Mouse (Mus musculus) adrenal gland, adult 2 months (tissue): Measurements from ENCODE around the gene Mrpl12. TPM values are rescaled to one million over a fixed set of nuclear protein-coding genes. Genes with fewer than 3 reads are reported as not detected.

Source experiments
- DNase-seq: peaks from one replicate; pipeline ENCODE4 v3.0.0; 2021
- long read RNA-seq: library from polyadenylated mRNA; stranded (forward); transcript quantifications from one replicate; pipeline ENCODE4 v2.0.0, GENCODE M21; 2021
- polyA plus RNA-seq: library from polyadenylated mRNA; depleted of rRNA; stranded (reverse); fragments of >200 nt; gene quantifications from 2 replicates; pipeline ENCODE4 v1.2.3, GENCODE M21; 2012; rRNA removed
- total RNA-seq, 2 experiments: library from RNA; stranded (reverse); gene quantifications; 2 replicates each; pipeline ENCODE4 v1.2.3; 2021

Gene Mrpl12
- total RNA-seq (100 to 1,000 TPM; 107 to 146 TPM), polyA plus RNA-seq (163 and 185 TPM in 2 replicates)
- long read RNA-seq, transcript Mrpl12-201 (5 exons, 1,316 nt): major isoform, 133 of 138 reads
- long read RNA-seq, partial matches to known transcripts: 0 of 138 reads
- long read RNA-seq, other reads (novel, unspliced or antisense): 3 of 138 reads

GRCm38 (mm10) chr11:120484265-120484981 lies at the start of gene Mrpl12:
Gene Mrpl12 (plus strand): TSS chr11:120484613.
- peak; percentile 94 for DNase-seq

GRCm38 (mm10) chr11:120437152-120437856 lies 47.1 kb upstream of the Mrpl12 start, which contains the start of gene Nploc4:
Gene Nploc4 (minus strand): TSS chr11:120437708.
- DNase-seq: peak; percentile 94

- no peak for DNase-seq
These were observed 46.5 kb upstream of the Mrpl12 start for GRCm38 (mm10) chr11:120437857-120438385.

GRCm38 (mm10) chr11:120442344-120442743 lies 42.1 kb upstream of the Mrpl12 start, which contains the start of gene Tspan10:
Gene Tspan10 (plus strand): TSS chr11:120442644.
- DNase-seq: no peak

GRCm38 (mm10) chr11:120442765-120443280 lies 41.6 kb upstream of the Mrpl12 start:
- DNase-seq: no peak

DNA sequence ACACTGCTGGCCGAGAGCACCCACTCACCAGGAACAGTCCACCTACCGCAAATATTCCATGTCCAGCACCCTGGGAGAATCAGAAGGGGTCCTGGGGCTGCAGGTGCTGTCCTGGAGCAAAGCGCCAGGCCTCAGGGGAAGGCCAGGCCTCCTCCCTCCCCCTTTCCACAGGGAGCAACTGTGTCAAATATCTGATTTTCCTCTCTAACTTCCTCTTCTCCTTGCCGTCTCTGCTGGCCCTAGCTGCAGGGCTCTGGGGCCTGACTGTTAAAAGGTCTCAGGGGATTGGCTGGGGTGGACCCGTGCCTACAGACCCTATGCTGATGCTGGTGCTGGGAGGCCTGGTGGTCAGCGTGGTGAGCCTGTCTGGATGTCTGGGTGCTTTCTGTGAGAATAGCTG lies 40.3 kb upstream of the Mrpl12 start:
- DNase-seq: no peak

- no peak for DNase-seq
These were observed 38.9 kb upstream of the Mrpl12 start for GRCm38 (mm10) chr11:120445475-120445874.

DNA sequence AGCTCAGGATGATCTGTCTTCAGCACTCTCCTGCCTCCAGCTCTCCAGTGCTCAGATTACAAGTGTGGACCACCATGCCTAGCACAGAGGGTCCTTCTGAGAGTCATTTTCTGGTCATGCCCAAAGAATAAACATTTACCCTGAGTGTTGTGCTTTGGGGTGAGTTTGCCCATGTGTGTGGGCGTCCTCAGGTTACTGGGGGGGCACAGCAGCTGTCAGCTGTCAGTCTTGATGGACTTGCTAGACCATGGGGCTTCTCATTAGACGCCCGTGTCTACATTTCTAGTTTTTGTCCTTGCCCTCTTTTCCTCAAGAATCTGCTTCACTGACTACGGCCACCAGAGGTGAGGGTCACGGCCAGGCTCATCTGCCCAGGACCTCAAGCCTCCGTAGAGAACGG lies 37.2 kb upstream of the Mrpl12 start:
- no peak for DNase-seq

GRCm38 (mm10) chr11:120452246-120452645 lies 32.2 kb upstream of the Mrpl12 start:
- DNase-seq: no peak

DNA sequence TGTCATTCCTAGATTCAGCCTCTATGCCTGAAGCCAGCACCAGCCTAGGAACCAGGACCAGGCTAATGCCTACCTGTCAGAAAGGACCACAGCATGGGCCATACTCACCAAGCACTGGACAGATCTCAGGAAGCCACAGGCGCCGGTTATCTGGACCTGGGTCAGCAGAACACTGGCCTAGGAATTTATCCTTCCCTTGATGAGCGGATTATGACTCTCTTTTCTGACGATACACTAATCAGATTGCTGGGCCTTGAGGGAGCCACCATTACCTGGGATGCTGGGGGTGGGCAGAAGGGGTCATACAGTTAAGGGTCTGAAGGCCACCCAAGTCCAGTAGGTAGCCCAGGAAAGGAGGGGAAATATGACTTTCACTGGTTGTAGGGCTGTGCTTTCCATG lies 31.1 kb upstream of the Mrpl12 start, which contains the start of gene Pde6g:
TSS of gene Pde6g (minus strand) at position 195 of the 400 bp plus-strand sequence.
- DNase-seq: no peak

DNA sequence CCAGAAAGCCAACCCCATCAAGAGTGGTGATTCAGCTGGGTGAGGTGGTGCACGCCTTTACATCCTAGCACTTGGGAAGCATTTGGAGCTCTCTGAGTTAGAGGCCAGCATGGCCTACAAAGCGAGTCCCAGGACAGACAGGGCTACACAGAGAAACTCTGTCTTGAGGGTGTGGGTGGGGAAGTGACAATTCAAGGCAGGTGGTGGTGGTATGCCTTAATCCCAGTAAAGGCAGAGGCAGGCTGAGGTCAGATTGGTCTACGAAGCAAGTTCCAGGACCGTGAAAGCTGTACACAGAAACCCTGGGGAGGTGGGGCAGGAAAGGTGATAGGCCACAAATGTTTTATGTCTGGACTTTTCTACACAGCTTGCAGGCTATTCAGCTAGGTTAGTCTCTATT lies 29.4 kb upstream of the Mrpl12 start:
- no peak for DNase-seq

DNA sequence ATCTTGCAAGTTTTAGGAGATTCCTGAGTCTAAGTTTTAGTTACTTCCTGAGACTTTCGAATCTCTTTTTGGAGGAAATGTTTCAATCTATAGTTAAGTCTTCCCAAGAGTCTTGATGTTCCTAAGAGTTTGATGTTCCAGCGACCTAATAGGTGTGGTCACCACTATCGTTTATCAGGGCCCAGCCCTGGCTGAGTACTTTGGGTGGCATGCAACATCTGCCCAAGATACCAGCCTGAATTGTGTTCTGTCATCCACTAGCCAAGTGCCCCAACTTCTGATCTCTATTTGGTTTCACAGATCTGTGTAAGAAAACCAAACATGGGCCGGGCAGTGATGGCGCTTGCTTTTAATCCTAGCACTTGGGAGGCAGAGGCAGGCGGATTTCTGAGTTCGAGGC lies 29.0 kb upstream of the Mrpl12 start:
- no peak for DNase-seq

- no peak for DNase-seq
These were observed 27.0 kb upstream of the Mrpl12 start for GRCm38 (mm10) chr11:120457370-120457769.

- peak; percentile 89 for DNase-seq
These were observed 26.4 kb upstream of the Mrpl12 start, which contains the start of the genes Oxld1 and Ccdc137 for GRCm38 (mm10) chr11:120457772-120458751. Gene Oxld1 (minus strand): TSS chr11:120458068. Gene Ccdc137 (plus strand): TSS chr11:120458115.

GRCm38 (mm10) chr11:120458847-120459597 lies 25.4 kb upstream of the Mrpl12 start:
- no peak for DNase-seq

DNA sequence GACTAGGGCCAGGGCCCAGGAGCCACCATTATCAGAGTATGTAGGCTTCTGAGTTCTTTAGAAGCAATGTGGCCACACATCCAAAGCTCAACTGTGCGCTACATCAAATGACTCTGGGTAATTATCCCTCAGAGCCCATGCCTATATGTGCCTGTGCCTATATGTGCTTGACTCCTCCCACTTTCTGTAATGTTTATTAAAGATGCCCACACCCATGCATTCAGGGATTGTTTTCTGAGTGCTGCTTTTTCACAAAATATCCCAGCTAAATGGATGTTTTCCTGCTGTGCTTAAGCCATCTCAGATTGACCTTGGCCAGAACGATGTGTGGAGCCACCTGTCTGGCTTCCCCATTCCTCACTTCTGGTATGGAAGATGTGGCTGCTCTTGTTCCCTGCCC lies 20.9 kb upstream of the Mrpl12 start:
- no peak for DNase-seq

GRCm38 (mm10) chr11:120464365-120464764 lies 20.0 kb upstream of the Mrpl12 start:
- no peak for DNase-seq

- DNase-seq: no peak
These were observed 18.9 kb upstream of the Mrpl12 start for GRCm38 (mm10) chr11:120465521-120465920.

- DNase-seq: peak; percentile 96
These were observed 17.2 kb upstream of the Mrpl12 start, which contains the start of gene Arl16 for GRCm38 (mm10) chr11:120467051-120467735. Gene Arl16 (minus strand): TSS chr11:120467607.

GRCm38 (mm10) chr11:120467736-120468092 lies 16.7 kb upstream of the Mrpl12 start:
- DNase-seq: no peak
